Mouse (Mus musculus) Muller cell, postnatal 12 days (primary cell): Measurements from ENCODE around the gene Hlcs.
A peak's percentile ranks its signal among the peaks of the same experiment; 100 is the strongest.

Experiments used
- DNase-seq: peaks from one replicate; pipeline ENCODE4 v3.0.0-alpha.2; 2015; ENCODE audit errors: inconsistent ontology term

Gene Hlcs

GRCm38 (mm10) chr16:94163051-94163450 lies 150.3 kb downstream of the Hlcs start:
- no peak for DNase-seq

GRCm38 (mm10) chr16:94162000-94162399 lies 151.4 kb downstream of the Hlcs start:
- peak; percentile 66 for DNase-seq

- no peak for DNase-seq
Observed at GRCm38 (mm10) chr16:94157819-94158218, 155.6 kb downstream of the Hlcs start.

GRCm38 (mm10) chr16:94155041-94155653 lies 158.2 kb downstream of the Hlcs start:
- peak; percentile 64 for DNase-seq

GRCm38 (mm10) chr16:94150125-94151103 lies 163.0 kb downstream of the Hlcs start:
- no peak for DNase-seq

- no peak for DNase-seq
Observed at GRCm38 (mm10) chr16:94148139-94148538, 165.2 kb downstream of the Hlcs start.

- DNase-seq, result peak; percentile 41
Observed at GRCm38 (mm10) chr16:94143325-94143724, 170.0 kb downstream of the Hlcs start.

GRCm38 (mm10) chr16:94140746-94141145 lies 172.6 kb downstream of the Hlcs start:
- no peak for DNase-seq

GRCm38 (mm10) chr16:94134218-94134617 lies 179.2 kb downstream of the Hlcs start:
- DNase-seq, result no peak

GRCm38 (mm10) chr16:94128236-94128835 lies 185.0 kb downstream of the Hlcs start:
- no peak for DNase-seq

- DNase-seq, result no peak
Observed at GRCm38 (mm10) chr16:94126200-94126599, 187.2 kb downstream of the Hlcs start.

- peak; percentile 18 for DNase-seq
Observed at GRCm38 (mm10) chr16:94125172-94125981, 188.0 kb downstream of the Hlcs start.

- peak; percentile 42 for DNase-seq
Observed at GRCm38 (mm10) chr16:94123247-94123646, 190.1 kb downstream of the Hlcs start.

- no peak for DNase-seq
Observed at GRCm38 (mm10) chr16:94122347-94122746, 191.0 kb downstream of the Hlcs start.

GRCm38 (mm10) chr16:94118394-94118793 lies 195.0 kb downstream of the Hlcs start:
- DNase-seq, result no peak

- DNase-seq, result no peak
Observed at GRCm38 (mm10) chr16:94117333-94117732, 196.0 kb downstream of the Hlcs start.

GRCm38 (mm10) chr16:94114693-94115092 lies 198.7 kb downstream of the Hlcs start:
- DNase-seq, result no peak

- no peak for DNase-seq
Observed at GRCm38 (mm10) chr16:94113160-94113559, 200.2 kb downstream of the Hlcs start.

GRCm38 (mm10) chr16:94097724-94098455 lies 215.5 kb downstream of the Hlcs start:
- no peak for DNase-seq

GRCm38 (mm10) chr16:94096479-94096878 lies 216.9 kb downstream of the Hlcs start:
- no peak for DNase-seq
